Mouse (Mus musculus) fat pad, adult 2 months (tissue): ENCODE measurements around the gene Fjx1.

Experiments used
- DNase-seq: peaks from one replicate; pipeline ENCODE4 v3.0.0-alpha.2; 2011; ENCODE audit warnings: low read depth, low spot score; ENCODE audit errors: extremely low read depth

The Fjx1 gene

GRCm38 (mm10) chr2:102427974-102428373, 24.3 kb downstream of the Fjx1 start:
- no peak for DNase-seq

DNA sequence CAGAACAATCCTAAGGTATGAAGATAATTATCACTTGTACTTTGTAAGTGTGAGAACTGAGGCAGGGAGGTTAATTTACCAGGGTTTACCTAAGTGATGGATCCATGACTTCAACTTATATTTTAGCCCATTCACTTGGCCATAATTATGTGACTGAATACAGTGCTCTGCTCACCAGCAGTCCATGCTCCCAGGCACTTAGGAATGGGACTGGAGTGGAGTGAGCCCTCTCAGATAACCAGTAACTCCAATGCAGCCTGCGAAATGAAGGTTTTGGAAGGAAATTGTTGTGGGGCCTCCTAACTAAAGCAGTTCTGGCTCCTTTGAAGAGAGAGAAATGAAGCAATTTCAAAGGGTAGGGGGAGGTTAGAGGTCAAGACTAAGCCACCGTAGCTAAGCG, 25.9 kb downstream of the Fjx1 start:
- DNase-seq = no peak

- no peak for DNase-seq
Observed at GRCm38 (mm10) chr2:102416149-102416743, 36.1 kb downstream of the Fjx1 start.

GRCm38 (mm10) chr2:102412738-102413137, 39.6 kb downstream of the Fjx1 start:
- no peak for DNase-seq

DNA sequence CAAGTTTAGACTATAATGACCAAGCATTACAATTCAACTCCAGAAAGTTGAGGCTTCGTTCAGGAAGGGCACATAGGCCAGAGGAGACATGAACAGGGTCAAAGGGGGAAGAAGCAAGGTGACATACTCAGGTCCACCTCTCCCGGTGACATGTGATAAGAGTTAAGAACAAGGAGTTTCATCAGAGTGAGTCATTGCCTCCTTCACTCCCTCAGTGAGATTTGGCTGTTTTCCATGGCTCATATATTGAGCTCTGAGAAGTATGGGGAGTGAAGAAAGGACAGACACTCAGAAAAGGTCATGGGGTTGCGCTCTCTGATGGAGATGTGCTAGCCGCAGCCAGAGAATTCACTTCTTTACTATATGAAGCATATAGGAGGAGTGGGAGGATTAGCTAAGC, 41.7 kb downstream of the Fjx1 start:
- no peak for DNase-seq

GRCm38 (mm10) chr2:102409741-102410140, 42.6 kb downstream of the Fjx1 start:
- no peak for DNase-seq

DNA sequence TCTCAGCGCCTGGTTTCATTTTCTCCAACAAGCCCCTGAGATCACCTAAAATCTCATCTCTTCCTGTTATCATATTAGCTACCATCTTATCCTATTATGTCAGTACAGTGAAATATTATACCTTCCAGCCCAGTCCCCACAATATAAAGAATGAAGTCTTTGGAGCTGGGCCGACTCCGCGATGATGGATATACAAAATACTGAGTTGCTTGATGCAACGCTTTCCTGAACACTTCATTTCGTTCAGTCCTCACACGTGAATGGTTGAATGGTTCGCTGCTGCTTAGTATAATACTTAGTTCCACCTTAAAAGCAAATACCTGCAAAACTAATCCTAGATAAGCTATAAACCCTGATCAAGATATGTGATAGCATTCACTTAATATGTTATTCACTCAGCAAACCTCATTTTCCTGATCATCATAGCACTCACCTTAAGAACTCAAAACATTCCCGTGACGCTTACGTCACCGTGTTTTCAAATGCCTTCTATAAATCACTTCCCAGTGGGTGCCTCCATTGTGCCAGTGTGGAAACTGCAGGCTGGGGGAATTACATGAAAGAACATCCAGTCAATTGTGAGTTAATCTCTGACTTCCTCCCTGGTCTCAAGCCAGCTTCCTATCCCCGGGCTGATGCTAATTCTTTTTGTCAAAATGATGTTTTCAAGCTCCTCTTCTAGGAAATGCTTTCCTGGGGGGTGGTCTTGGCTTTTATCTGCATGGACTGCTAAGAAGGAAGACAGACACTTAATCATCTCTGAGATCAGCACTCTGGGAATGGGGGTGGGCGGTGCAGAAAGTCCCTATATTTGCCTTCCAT, 44.7 kb downstream of the Fjx1 start, which contains the start of gene Trim44:
Gene Trim44 (minus strand): TSS at position 466 of the 822 bp plus-strand sequence.
- DNase-seq = no peak

DNA sequence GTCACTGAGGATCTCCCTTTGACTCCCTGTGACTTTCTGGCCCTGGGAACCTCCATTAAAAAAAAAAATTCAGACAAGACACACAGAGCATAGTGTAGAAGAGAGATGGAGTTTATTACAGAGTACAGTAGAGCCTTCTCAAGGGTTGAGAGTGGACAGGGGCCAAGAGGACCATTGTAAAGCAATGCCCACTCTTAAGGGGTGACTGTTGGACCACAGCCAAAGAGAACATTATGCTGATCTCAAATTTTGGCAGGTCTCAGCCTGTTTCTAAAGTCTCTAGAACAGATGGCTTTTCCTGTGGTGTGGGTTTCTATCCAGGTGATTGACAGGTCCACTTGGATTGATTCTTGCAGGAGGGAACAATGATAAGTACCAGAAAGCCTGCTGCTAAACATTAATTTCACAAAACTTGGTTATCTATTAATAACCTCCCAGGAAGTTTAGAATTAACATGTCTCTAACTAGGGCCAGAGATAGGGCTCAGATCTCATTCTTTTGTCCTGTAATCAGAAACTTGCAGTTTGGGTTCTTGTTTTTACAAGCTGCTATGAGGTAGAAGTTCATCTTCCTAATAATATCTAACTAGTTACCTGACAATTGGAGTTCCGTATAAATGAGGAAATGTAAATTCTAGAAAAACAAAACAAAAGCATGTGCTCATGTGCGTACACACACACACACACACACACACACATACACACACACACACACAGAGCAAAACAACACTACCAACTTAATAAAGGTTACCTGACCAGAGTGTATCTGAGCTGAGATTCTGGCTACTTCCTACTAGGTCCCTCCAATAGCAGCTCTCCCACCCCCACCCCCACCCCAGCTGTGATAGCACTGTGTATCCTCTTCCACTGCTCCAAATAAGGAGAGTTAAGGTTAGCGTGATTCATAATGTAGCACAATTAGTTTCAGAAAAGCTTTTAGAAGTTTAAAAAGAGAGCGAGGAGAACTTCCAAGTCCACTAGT, 45.7 kb downstream of the Fjx1 start:
- no peak for DNase-seq

GRCm38 (mm10) chr2:102403982-102404381, 48.3 kb downstream of the Fjx1 start:
- no peak for DNase-seq

DNA sequence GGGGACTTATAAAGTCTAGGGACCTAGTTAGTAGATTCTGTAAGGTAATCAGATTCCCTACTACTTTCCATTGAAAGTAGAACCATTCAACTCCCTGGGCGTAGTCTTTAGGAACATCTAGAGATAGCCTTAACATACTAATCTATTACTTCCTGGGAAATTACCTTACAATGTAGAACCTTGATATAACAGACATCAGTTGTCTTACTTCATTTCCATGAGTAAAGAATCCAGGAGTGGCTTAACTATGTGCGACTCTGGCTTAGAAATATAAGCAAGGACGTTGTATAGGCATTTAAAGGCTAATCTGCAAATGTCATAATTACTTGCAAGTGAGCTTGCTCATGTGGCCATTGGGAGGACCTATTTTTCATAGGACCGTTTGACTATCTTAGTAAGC, 49.0 kb downstream of the Fjx1 start:
- no peak for DNase-seq

GRCm38 (mm10) chr2:102401352-102401692, 51.0 kb downstream of the Fjx1 start:
- no peak for DNase-seq

- DNase-seq = peak; percentile 23
Observed at GRCm38 (mm10) chr2:102400605-102401351, 51.5 kb downstream of the Fjx1 start.

GRCm38 (mm10) chr2:102399864-102400604, 52.3 kb downstream of the Fjx1 start:
- no peak for DNase-seq
